Mouse (Mus musculus) embryonic facial prominence, embryonic 14.5 days (tissue): ENCODE measurements around the gene Hepacam. TPM values are rescaled to one million over a fixed set of nuclear protein-coding genes. Genes with fewer than 3 reads are reported as not detected.
A peak's percentile ranks its signal among the peaks of the same experiment; 100 is the strongest.

ENCODE experiments used
- ATAC-seq: fragments of 200-750 bp; cut with Nextera tagmentation; 2 replicates; pipeline ENCODE4 v1.8.0; 2017; ENCODE audit warnings: low read depth, moderate number of reproducible peaks, moderate TSS enrichment
- DNase-seq: peaks from one replicate; pipeline ENCODE4 v3.0.0-alpha.2; 2015; ENCODE audit warnings: low spot score
- H3K27ac ChIP-seq: fragments of 300-500 bp; sonication (generic); replicated peaks from 2 replicates; pipeline ENCODE4 v1.5.1; 2014; ENCODE audit warnings: low read depth, mild to moderate bottlenecking, low read length, moderate library complexity
- H3K27me3 ChIP-seq: fragments of 300-500 bp; sonication (generic); replicated peaks from 2 replicates; pipeline ENCODE4 v1.6.1; 2014; ENCODE audit warnings: low read length; ENCODE audit not compliant: control insufficient read depth, insufficient read depth
- H3K36me3 ChIP-seq: fragments of 300-500 bp; sonication (generic); 2 replicates; pipeline ENCODE4 v1.6.1; 2014; ENCODE audit warnings: low read length, mixed read lengths; ENCODE audit not compliant: control insufficient read depth, insufficient read depth
- H3K4me1 ChIP-seq: fragments of 300-500 bp; sonication (generic); 2 replicates; pipeline ENCODE4 v1.6.1; 2014; ENCODE audit warnings: antibody characterized with exemption, low read length; ENCODE audit not compliant: control insufficient read depth, insufficient read depth
- H3K4me2 ChIP-seq: fragments of 300-500 bp; sonication (generic); 2 replicates; pipeline ENCODE4 v1.6.1; 2014; ENCODE audit warnings: low read depth, mild to moderate bottlenecking, low read length, moderate library complexity, mixed read lengths
- H3K4me3 ChIP-seq: fragments of 300-500 bp; sonication (generic); 2 replicates; pipeline ENCODE4 v1.5.1; 2014; ENCODE audit warnings: low read depth, mild to moderate bottlenecking, low read length
- H3K9ac ChIP-seq: fragments of 300-500 bp; sonication (generic); 2 replicates; pipeline ENCODE4 v1.6.1; 2014; ENCODE audit warnings: low read depth, mild to moderate bottlenecking, low read length, moderate library complexity, mixed read lengths
- H3K9me3 ChIP-seq: fragments of 300-500 bp; sonication (generic); 2 replicates; pipeline ENCODE4 v1.6.1; 2016; ENCODE audit warnings: low read length; ENCODE audit not compliant: control insufficient read depth
- WGBS: fragments of 180-500 bp; shearing (Covaris S2); extraction: QIAGEN DNeasy Blood & Tissue Kit; methylation state at CpG from one replicate; pipeline ENCODE4 v1.1.7; 2014; 5-methylcytosine and 5-hydroxymethylcytosine counted together
- polyA plus RNA-seq: library from polyadenylated mRNA; unstranded; fragments of >200 nt; fragmentation: Nextera tagmentation; extraction: Ambion mirVana; gene quantifications from 2 replicates; pipeline ENCODE4 v1.2.1, GENCODE M21; 2014

Gene Hepacam
- 0.14 and 0.17 TPM in 2 replicates for polyA plus RNA-seq

- H3K36me3 ChIP-seq = no peaks in the 10 kb centered on the region
- DNase-seq (no peak), ATAC-seq (no peak)
- no peaks in the 10 kb centered on the region for H3K27me3 ChIP-seq
- no peak within 1 kb of the TSS for H3K27ac ChIP-seq
- H3K4me2 ChIP-seq = no peak within 1 kb of the TSS
- H3K9ac ChIP-seq = no peak within 1 kb of the TSS
- WGBS = 81% methylated on average over 17 of the region's 17 CpGs
- no peak within 1 kb of the TSS for H3K4me3 ChIP-seq
- no peaks in the 10 kb centered on the region; the same call in 1 of the 2 replicates for H3K4me1 ChIP-seq
- H3K9me3 ChIP-seq = no peaks in the 10 kb centered on the region
These were observed at the start of gene Hepacam for GRCm38 (mm10) chr9:37367301-37368080. Gene Hepacam, plus strand, starts transcription at chr9:37367351.

- Histone ChIP-seq H3K27ac (no peak overlapping the region), H3K9me3 (no peaks in the 10 kb centered on the region), H3K4me1 (no peaks in the 10 kb centered on the region), H3K4me2 (no peak overlapping the region), H3K36me3 (no peaks in the 10 kb centered on the region), H3K4me3 (no peak overlapping the region), H3K27me3 (no peaks in the 10 kb centered on the region), H3K9ac (no peak overlapping the region)
- DNase-seq (no peak), ATAC-seq (no peak)
- 42% methylated on average over 3 of the region's 3 CpGs for WGBS
These were observed 37.7 kb upstream of the Hepacam start for GRCm38 (mm10) chr9:37329456-37329855.

- H3K27me3 ChIP-seq = no peaks in the 10 kb centered on the region
- no peak for DNase-seq
- ATAC-seq = no peak
- no peak overlapping the region for H3K27ac ChIP-seq
- H3K4me3 ChIP-seq = no peak overlapping the region
- 82% methylated on average over 3 of the region's 3 CpGs for WGBS
- no peaks in the 10 kb centered on the region for H3K9me3 ChIP-seq
- H3K4me2 ChIP-seq = no peak overlapping the region
- no peak overlapping the region for H3K9ac ChIP-seq
- H3K4me1 ChIP-seq = peaks cover 11% of the 10 kb centered on the region
- H3K36me3 ChIP-seq = 0 out of 2 replicates have a peak, but pooled peaks cover 5% of the 10 kb centered on the region
These were observed 21.7 kb upstream of the Hepacam start for GRCm38 (mm10) chr9:37345406-37345805.

- Histone ChIP-seq H3K27ac (peak overlapping the region; percentile 95), H3K36me3 (0 out of 2 replicates have a peak, but pooled peaks cover 4% of the 10 kb centered on the region), H3K4me3 (peak overlapping the region; percentile 72), H3K4me1 (peaks cover 11% of the 10 kb centered on the region), H3K9me3 (no peaks in the 10 kb centered on the region), H3K27me3 (no peaks in the 10 kb centered on the region), H3K4me2 (peak overlapping the region; percentile 64), H3K9ac (peak overlapping the region; percentile 89)
- DNase-seq (peak; percentile 35), ATAC-seq (peak; percentile 4; the same call in 1 of the 2 replicates)
- 23% methylated on average over 12 of the region's 12 CpGs for WGBS
These were observed 19.8 kb upstream of the Hepacam start for GRCm38 (mm10) chr9:37347184-37347987.

- Histone ChIP-seq H3K4me3 (peak within 1 kb of the TSS; percentile 72), H3K9me3 (no peaks in the 10 kb centered on the region), H3K36me3 (no peaks in the 10 kb centered on the region), H3K4me2 (peak within 1 kb of the TSS; percentile 64), H3K27ac (peak within 1 kb of the TSS; percentile 95), H3K4me1 (peaks cover 11% of the 10 kb centered on the region), H3K27me3 (no peaks in the 10 kb centered on the region), H3K9ac (peak within 1 kb of the TSS; percentile 89)
- under 1% methylated on average over 26 of the region's 41 CpGs for WGBS
- DNase-seq (peak; percentile 98), ATAC-seq (peak; percentile 100)
These were observed 19.0 kb upstream of the Hepacam start, which contains the start of gene Ccdc15 for GRCm38 (mm10) chr9:37347988-37348642. Gene Ccdc15, minus strand, starts transcription at chr9:37348432.

- no peaks in the 10 kb centered on the region for H3K27me3 ChIP-seq
- WGBS = 92% methylated on average over 3 of the region's 3 CpGs
- ATAC-seq (no peak), DNase-seq (no peak)
- no peaks in the 10 kb centered on the region for H3K36me3 ChIP-seq
- peak overlapping the region; percentile 95 for H3K27ac ChIP-seq
- H3K4me3 ChIP-seq = peak overlapping the region; percentile 72
- peaks cover 11% of the 10 kb centered on the region for H3K4me1 ChIP-seq
- peak overlapping the region; percentile 64 for H3K4me2 ChIP-seq
- H3K9ac ChIP-seq = peak overlapping the region; percentile 89
- no peaks in the 10 kb centered on the region for H3K9me3 ChIP-seq
These were observed 18.1 kb upstream of the Hepacam start for GRCm38 (mm10) chr9:37349050-37349449.

GRCm38 (mm10) chr9:37351266-37351665 is 15.9 kb upstream of the Hepacam start:
- 50% methylated on average over 2 of the region's 2 CpGs for WGBS
- H3K4me3 ChIP-seq = no peak overlapping the region
- peaks cover 11% of the 10 kb centered on the region for H3K4me1 ChIP-seq
- ATAC-seq (no peak), DNase-seq (peak; percentile 7)
- no peaks in the 10 kb centered on the region for H3K9me3 ChIP-seq
- no peaks in the 10 kb centered on the region for H3K36me3 ChIP-seq
- H3K9ac ChIP-seq = no peak overlapping the region
- H3K27me3 ChIP-seq = no peaks in the 10 kb centered on the region
- H3K27ac ChIP-seq = no peak overlapping the region
- H3K4me2 ChIP-seq = no peak overlapping the region

GRCm38 (mm10) chr9:37354485-37354884 is 12.7 kb upstream of the Hepacam start:
- H3K4me1 ChIP-seq = peaks cover 5% of the 10 kb centered on the region; the same call in 1 of the 2 replicates
- no peak overlapping the region for H3K9ac ChIP-seq
- ATAC-seq (no peak), DNase-seq (no peak)
- no peak overlapping the region for H3K27ac ChIP-seq
- no peak overlapping the region for H3K4me2 ChIP-seq
- H3K4me3 ChIP-seq = no peak overlapping the region
- H3K9me3 ChIP-seq = no peaks in the 10 kb centered on the region
- H3K36me3 ChIP-seq = no peaks in the 10 kb centered on the region
- WGBS = 79% methylated on average over 1 of the region's 1 CpGs
- H3K27me3 ChIP-seq = no peaks in the 10 kb centered on the region
